Mouse (Mus musculus): ENCODE measurements around the gene Glt28d2.

DNA sequence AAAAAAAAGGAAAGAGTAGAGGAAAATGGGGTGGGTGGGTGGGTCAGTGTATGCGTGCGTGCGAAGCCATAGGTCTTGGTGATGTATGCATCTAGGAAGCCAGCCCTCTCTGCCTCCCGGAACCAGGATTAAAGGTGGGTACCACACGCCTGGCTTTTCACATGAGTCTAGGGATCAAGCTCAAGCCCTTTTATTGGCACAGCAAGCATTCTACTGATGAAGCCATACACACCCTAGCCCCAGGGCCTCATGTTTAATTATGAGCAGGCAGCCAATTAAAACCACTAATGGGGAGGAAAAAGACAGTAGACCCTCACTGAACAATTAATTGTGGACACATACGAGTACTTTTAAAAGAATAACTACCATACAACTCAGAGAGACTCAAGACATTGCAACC lies 33.2 kb downstream of the Glt28d2 start:
- TF ChIP-seq POLR2A (IDR thresholded peaks at IDR 0.05; ENCODE audit: borderline replicate concordance, insufficient read depth, low read length) (no peak), CTCF (IDR thresholded peaks at IDR 0.05; ENCODE audit: borderline replicate concordance, insufficient read depth, low read depth, low read length) (no peak)
